Mouse (Mus musculus) heart, adult 11 months (tissue): ENCODE results near the gene Chd2.

Experiments used
- DNase-seq: peaks from one replicate; pipeline ENCODE4 v3.0.0; 2022

Chd2 gene

GRCm38 (mm10) chr7:73400051-73400916 lies 141.3 kb downstream of the Chd2 start:
- no peak for DNase-seq

- peak; percentile 97 for DNase-seq
Measured at GRCm38 (mm10) chr7:73399501-73400044, 142.1 kb downstream of the Chd2 start.

GRCm38 (mm10) chr7:73398806-73399442 lies 142.7 kb downstream of the Chd2 start:
- peak; percentile 92 for DNase-seq

GRCm38 (mm10) chr7:73398319-73398718 lies 143.3 kb downstream of the Chd2 start:
- peak; percentile 97 for DNase-seq

GRCm38 (mm10) chr7:73394013-73394409 lies 147.6 kb downstream of the Chd2 start:
- DNase-seq = peak; percentile 90

GRCm38 (mm10) chr7:73393307-73394012 lies 148.2 kb downstream of the Chd2 start:
- peak; percentile 85 for DNase-seq

GRCm38 (mm10) chr7:73392359-73392758 lies 149.3 kb downstream of the Chd2 start:
- DNase-seq = peak; percentile 90

- DNase-seq = peak; percentile 97
Measured at GRCm38 (mm10) chr7:73391518-73392321, 149.9 kb downstream of the Chd2 start.

- DNase-seq = peak; percentile 99
Measured at GRCm38 (mm10) chr7:73391002-73391517, 150.6 kb downstream of the Chd2 start.

- DNase-seq = peak; percentile 95
Measured at GRCm38 (mm10) chr7:73390426-73391001, 151.1 kb downstream of the Chd2 start.

GRCm38 (mm10) chr7:73389871-73390294 lies 151.7 kb downstream of the Chd2 start:
- peak; percentile 89 for DNase-seq

- DNase-seq = peak; percentile 90
Measured at GRCm38 (mm10) chr7:73389419-73389818, 152.2 kb downstream of the Chd2 start.

GRCm38 (mm10) chr7:73388866-73389265 lies 152.8 kb downstream of the Chd2 start:
- DNase-seq = peak; percentile 68

GRCm38 (mm10) chr7:73382843-73383242 lies 158.8 kb downstream of the Chd2 start:
- DNase-seq = no peak

- DNase-seq = no peak
Measured at GRCm38 (mm10) chr7:73378034-73378433, 163.6 kb downstream of the Chd2 start.

GRCm38 (mm10) chr7:73377307-73377706 lies 164.3 kb downstream of the Chd2 start:
- DNase-seq = no peak
